Mouse (Mus musculus) ES-E14 (cell line): ENCODE measurements around the gene Fkrp. TPM values are rescaled to one million over a fixed set of nuclear protein-coding genes. Genes with fewer than 3 reads are reported as not detected.

ENCODE experiments used
- DNase-seq: peaks from one replicate; pipeline ENCODE4 v3.0.0-alpha.2; 2013; ENCODE audit warnings: low read depth, low spot score
- H3K27ac ChIP-seq: 2 replicates; pipeline ENCODE4 v1.5.1; 2012; ENCODE audit warnings: low read depth, mild to moderate bottlenecking, low read length, moderate library complexity, mixed read lengths; ENCODE audit not compliant: poor library complexity, insufficient read depth, severe bottlenecking
- H3K36me3 ChIP-seq: 2 replicates; pipeline ENCODE4 v1.6.1; 2012; ENCODE audit warnings: mild to moderate bottlenecking, low read length, moderate library complexity, mixed read lengths; ENCODE audit not compliant: control insufficient read depth, poor library complexity, insufficient read depth, severe bottlenecking
- H3K4me1 ChIP-seq, 2 experiments: fragments of 150-350 bp in 1 of 2; sonication (generic) in 1 of 2; 2 replicates each; pipeline ENCODE4 v1.6.1; 2012; ENCODE audit warnings: low read length in 2 of 2, mild to moderate bottlenecking in 1 of 2, mixed read lengths in 1 of 2; ENCODE audit not compliant: control insufficient read depth in 2 of 2, insufficient read depth in 2 of 2, poor library complexity in 1 of 2
- H3K4me3 ChIP-seq, 2 experiments: fragments of 150-350 bp in 1 of 2; sonication (generic) in 1 of 2; 2 replicates each; pipeline ENCODE4 v1.5.1; 2012; ENCODE audit warnings: low read length in 2 of 2, low read depth in 1 of 2, mild to moderate bottlenecking in 1 of 2, mixed read lengths in 1 of 2; ENCODE audit not compliant: insufficient read depth in 1 of 2, poor library complexity in 1 of 2, severe bottlenecking in 1 of 2
- H3K9ac ChIP-seq: 2 replicates; pipeline ENCODE4 v1.6.1; 2012; ENCODE audit warnings: low read depth, mild to moderate bottlenecking, low read length, mixed read lengths; ENCODE audit not compliant: poor library complexity, insufficient read depth, severe bottlenecking
- H3K9me3 ChIP-seq: fragments of 150-350 bp; sonication (generic); 2 replicates; pipeline ENCODE4 v1.6.1; 2012; ENCODE audit warnings: low read depth, mild to moderate bottlenecking, low read length; ENCODE audit not compliant: control insufficient read depth, insufficient read depth
- CHD2 ChIP-seq: IDR thresholded peaks from 2 replicates; pipeline ENCODE4 v1.6.1; 2014; ENCODE audit warnings: mild to moderate bottlenecking, low read depth, low read length, inconsistent platforms
- HCFC1 ChIP-seq: IDR thresholded peaks from 2 replicates; pipeline ENCODE4 v1.6.1; 2012; ENCODE audit warnings: low read length, inconsistent platforms, borderline replicate concordance; ENCODE audit not compliant: insufficient read depth
- MAFK ChIP-seq: IDR thresholded peaks from 2 replicates; pipeline ENCODE4 v1.6.1; 2014; ENCODE audit warnings: mild to moderate bottlenecking, low read depth, low read length, inconsistent platforms; ENCODE audit not compliant: insufficient read depth
- ZC3H11A ChIP-seq: IDR thresholded peaks from 2 replicates; pipeline ENCODE4 v1.6.1; 2012; ENCODE audit warnings: low read depth, mild to moderate bottlenecking, inconsistent platforms, low read length, borderline replicate concordance
- ZNF384 ChIP-seq: IDR thresholded peaks from 2 replicates; pipeline ENCODE4 v1.6.1; 2012; ENCODE audit warnings: low read depth, low read length, inconsistent platforms
- in situ Hi-C, 2 experiments: fragments of 600-800 bp; cut with MboI; formaldehyde crosslinking; loops; one replicate each; pipeline ENCODE4 v1.15.1; 2025; ENCODE audit warnings: low sequenced_read_pairs in 2 of 2, inconsistent platforms in 1 of 2; ENCODE audit not compliant: unreplicated experiment in 2 of 2
- total RNA-seq: library from RNA; depleted of rRNA; stranded (reverse); fragments of 300-350 nt; gene quantifications from 2 replicates; pipeline ENCODE4 v1.2.3, GENCODE M21; 2012

The Fkrp gene
- total RNA-seq, 1 experiment = 12.8 TPM

DNA sequence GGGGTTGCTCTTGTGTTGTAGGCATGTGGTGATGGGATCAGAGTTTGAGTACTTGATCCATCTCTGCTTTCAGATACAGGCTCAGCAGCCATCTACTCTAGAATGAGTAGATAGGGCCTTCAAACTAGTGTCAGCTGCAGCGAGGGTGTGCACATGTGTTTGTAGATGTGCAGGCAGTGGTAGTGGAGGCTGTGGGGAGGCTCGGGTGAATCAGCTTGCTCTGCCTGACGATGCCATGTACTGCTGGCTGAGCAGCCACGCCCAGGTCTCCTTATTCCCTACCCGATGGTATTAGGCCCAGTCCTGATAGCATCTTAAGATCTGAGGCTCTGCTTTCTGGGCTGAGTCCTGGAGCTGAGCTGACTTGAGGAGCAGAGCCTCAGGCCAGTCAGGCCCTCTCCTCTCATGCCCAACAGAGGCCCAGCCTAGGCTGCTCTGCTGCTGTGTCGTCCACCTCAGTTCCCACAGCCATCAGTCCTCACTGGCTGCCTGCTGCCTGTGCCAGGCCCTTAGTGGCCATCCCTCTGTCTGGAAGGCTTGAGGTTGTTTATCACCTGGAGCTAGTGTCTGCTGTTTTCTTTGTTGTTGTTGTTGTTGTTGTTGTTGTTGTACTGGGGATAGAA, 22.4 kb upstream of the Fkrp start:
- Histone ChIP-seq H3K27ac (no peak overlapping the region), H3K4me3 (no peak overlapping the region), H3K36me3 (peaks cover 33% of the 10 kb centered on the region), H3K4me1 (peaks cover 3 to 13% of the 10 kb centered on the region in 2 experiments; a peak in 3 of 4 replicates), H3K9me3 (no peaks in the 10 kb centered on the region), H3K9ac (no peak overlapping the region)
- no peak for DNase-seq
- in situ Hi-C loops = no loop called here
- no peak for TF ChIP-seq ZNF384
- TF ChIP-seq CHD2 = no peak
- TF ChIP-seq MAFK = no peak
- TF ChIP-seq ZC3H11A = no peak
- TF ChIP-seq HCFC1 = no peak

DNA sequence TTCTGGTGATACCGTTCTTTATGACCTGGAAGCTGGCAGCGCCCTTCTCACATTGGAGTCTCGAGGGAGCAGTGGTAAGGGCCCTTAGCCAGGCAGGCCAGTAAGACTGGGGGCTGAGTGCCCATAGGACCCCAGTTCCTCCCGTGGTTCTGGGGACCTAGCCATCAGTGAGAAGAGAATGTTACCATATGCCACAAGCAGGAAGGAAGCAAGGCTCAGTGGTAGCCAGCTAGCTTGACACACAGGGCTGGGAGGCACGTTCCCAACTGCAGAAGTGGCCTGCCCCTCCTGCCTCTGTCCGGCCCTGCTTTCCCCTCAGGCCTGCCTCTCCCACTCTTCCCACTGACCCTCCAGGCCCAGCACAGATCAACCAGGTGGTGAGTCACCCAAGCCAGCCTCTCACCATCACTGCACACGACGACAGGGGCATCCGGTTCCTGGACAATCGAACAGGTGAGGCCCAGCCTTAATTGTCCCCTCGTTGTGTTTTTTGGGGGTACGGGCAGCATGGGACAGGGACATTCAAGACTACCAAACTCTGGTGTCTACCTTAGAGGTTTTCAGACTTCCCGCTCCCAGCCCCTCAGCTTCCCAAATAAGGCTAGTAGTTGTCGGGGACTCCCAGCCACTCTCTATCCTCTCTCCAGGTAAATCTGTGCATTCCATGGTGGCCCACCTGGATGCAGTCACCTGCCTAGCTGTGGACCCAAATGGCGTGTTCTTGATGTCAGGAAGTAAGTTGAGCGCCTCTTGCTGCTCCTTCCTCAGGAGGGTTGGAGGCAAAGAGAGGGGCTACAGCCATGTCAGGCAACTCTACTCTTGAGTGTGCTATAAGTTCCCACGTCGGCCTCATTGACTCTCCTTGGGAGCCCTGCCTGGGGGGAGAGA, 21.6 kb upstream of the Fkrp start:
- Histone ChIP-seq H3K27ac (no peak overlapping the region), H3K9me3 (no peaks in the 10 kb centered on the region), H3K4me3 (no peak overlapping the region), H3K36me3 (peaks cover 38% of the 10 kb centered on the region), H3K4me1 (peaks cover 1 to 9% of the 10 kb centered on the region in 2 experiments; a peak in 2 of 4 replicates), H3K9ac (no peak overlapping the region)
- no peak for TF ChIP-seq MAFK
- in situ Hi-C loops = no loop called here
- no peak for DNase-seq

DNA sequence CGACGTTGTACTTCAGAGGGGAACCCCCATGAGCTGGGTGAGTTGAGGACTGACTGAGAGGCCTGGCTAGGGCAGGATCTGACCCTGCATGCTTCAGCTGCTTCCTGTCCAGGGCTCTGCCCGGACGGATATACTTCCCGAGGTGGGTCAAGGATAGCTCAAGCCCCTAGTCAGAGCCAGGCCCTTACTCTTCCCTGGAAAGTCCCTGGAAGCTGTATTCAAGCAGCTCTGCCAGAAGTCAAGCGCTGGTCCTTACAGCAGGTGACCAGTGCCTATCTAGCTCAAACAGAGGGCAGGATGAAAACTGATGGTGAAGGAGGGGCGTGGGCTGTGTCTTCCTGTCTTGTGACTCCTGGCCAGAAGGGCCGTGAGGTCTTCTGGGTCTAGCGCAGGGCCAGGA, 13.9 kb upstream of the Fkrp start:
- in situ Hi-C loops = no loop called here
- TF ChIP-seq ZNF384 = no peak
- TF ChIP-seq ZC3H11A = no peak
- no peaks in the 10 kb centered on the region for H3K9me3 ChIP-seq
- H3K36me3 ChIP-seq = peaks cover 65% of the 10 kb centered on the region
- no peak for DNase-seq
- H3K9ac ChIP-seq = no peak overlapping the region
- H3K4me3 ChIP-seq = no peak overlapping the region
- H3K4me1 ChIP-seq = peaks cover 0 to 6% of the 10 kb centered on the region in 2 experiments; a peak in 1 of 4 replicates
- H3K27ac ChIP-seq = no peak overlapping the region

DNA sequence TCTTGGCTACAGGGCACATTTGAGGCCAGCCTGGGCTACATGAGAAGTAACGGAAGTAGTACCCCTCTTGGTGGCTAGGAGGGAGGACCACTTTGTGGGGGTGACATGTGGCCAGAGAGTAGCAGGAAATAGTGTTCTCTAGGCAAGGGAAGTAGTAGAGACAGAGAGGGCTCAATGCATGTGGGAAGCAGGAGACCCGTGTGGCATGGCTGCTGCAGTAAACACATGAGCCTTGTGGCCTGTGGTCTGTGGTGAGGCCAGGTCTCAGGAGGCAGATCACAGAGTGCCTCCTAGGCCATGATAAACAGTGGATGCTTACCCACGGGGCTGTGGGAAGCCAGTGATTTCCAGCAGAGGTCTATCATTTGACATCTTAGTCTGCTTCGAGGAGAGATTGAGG, 10.7 kb upstream of the Fkrp start:
- Histone ChIP-seq H3K27ac (no peak overlapping the region), H3K9ac (no peak overlapping the region), H3K4me3 (no peak overlapping the region), H3K9me3 (no peaks in the 10 kb centered on the region), H3K4me1 (peaks cover 0 to 6% of the 10 kb centered on the region in 2 experiments; a peak in 1 of 4 replicates), H3K36me3 (peaks cover 56% of the 10 kb centered on the region)
- TF ChIP-seq CHD2 (no peak), HCFC1 (no peak), MAFK (no peak), ZNF384 (no peak), ZC3H11A (no peak)
- in situ Hi-C loops = no loop called here
- no peak for DNase-seq
